Mouse (Mus musculus): Measurements from ENCODE around the gene Col24a1.

Col24a1 gene

DNA sequence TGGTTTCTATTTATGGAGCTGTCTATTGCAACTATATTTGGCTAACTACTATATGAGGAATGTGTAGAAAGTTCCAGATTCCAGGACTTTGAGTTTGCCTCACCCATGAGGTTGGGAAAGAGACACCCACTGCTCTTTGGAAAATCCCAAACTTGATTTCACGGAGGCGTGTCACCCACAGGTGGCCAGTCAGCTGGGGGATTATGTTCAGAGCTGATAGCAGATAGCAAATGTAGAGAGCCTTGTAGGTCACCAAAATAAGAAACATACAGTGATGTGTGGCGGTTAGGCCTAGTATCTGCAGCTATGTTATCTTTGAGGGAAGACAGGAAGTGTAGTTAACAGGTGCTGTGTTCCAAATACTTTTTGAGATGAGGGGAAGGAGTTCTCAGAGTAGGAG, 56.4 kb downstream of the Col24a1 start:
- in situ Hi-C loops (cut with MboI, MseI), result loop anchor here in 1 of 2 experiments (25.0 kb wide), 1 partner anchor 1686 kb away; no protein-coding TSS in a partner anchor

DNA sequence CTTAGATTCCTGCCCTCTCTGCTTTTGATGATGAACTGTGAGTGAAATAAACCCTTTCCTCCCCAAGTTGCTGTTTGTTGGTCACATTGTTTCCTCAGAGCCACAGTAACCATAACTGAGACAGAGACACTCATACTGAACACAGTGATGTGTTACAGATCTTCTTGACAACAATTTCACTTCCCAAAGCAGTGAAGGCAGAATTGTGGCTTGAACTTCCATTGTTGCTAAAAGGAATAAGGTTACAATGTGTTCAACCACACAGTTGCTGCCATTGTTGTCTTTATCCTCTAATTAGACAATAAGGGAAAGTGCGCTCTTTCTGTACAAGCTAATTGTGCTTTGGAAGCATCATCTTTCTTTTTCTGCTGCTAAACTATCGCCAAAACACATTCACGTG, 61.7 kb downstream of the Col24a1 start:
- in situ Hi-C loops (cut with MboI, MseI), result loop anchor here in 1 of 2 experiments (25.0 kb wide), 1 partner anchor 1242 kb away; no protein-coding TSS in a partner anchor

DNA sequence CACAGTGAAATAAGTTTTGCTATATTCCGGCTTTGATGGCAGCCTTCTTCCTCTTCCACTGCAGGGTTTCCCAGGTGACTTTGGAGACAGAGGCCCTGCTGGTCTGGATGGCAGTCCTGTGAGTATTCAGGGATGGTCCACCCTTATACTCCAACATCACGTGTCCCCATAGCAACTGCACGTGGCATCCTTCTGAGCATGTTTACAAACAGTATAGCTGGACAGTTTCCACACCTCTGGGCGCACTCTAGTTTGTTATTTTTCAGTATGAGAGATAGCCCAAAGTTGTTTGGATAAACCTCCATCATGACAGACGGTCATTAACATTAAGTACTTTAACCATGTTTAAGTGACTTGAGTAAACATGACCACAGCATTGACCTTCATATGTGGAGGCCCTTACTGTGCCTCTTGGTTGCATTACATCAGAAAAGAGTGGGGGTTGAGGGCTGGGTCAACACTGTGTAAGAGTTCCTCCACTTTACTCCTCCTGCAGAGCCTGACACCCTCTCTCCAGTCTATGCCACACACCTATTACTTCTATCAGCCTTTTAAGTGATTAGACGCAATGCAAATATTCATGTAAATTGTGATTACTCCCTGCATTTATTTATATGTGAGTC, 64.7 kb downstream of the Col24a1 start:
- in situ Hi-C loops (cut with MboI, MseI), result loop anchor here in 1 of 2 experiments (25.0 kb wide), 1 partner anchor 1245 kb away; no protein-coding TSS in a partner anchor

DNA sequence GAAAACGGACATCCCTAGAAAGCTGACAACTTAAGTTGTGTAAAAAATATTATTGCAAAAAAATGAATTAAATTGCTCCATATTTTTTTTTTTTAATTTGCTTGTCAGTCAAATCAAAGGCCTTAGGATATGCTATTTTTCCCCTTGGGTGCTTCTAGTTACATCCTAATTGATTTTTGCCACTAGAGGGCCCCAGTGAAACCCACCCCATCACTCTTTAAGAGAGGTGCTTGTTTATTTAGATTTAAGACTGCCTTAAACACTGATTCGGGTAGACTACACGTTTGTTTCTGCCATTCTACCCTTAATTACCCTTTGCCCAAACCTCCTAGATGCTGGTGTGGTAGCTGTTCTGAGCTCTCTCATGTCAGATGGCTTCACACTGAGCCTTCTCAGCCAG, 73.0 kb downstream of the Col24a1 start:
- in situ Hi-C loops (cut with MboI, MseI), result loop anchor here in 1 of 2 experiments (25.0 kb wide), 1 partner anchor 1253 kb away; no protein-coding TSS in a partner anchor

DNA sequence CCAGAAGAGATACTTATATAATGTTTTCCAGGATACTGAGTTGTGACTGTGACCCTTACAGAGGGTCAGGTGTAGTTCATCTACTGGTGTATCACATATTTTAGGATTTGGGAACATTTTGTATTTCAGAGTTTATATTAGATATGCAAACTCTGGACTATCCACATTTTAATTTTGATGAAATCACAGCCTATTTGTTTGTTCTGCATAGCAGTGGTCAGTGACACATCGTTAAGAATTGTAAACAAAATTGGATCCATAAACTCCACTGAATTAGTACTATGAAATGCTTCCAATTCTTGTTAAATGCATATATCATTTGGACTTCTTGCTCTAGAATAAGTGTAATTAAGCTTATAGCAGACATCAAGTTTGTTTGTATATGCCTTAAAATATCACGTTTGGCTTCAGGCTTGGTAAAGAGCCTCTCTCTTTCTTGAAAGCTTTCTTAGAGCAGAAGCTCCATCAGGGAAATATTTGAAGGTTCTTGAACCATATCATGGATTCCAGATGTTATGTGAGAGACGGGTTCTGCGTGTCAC, 75.0 kb downstream of the Col24a1 start:
- in situ Hi-C loops (cut with MboI, MseI), result loop anchor here in 1 of 2 experiments (25.0 kb wide), 1 partner anchor 1255 kb away; no protein-coding TSS in a partner anchor

DNA sequence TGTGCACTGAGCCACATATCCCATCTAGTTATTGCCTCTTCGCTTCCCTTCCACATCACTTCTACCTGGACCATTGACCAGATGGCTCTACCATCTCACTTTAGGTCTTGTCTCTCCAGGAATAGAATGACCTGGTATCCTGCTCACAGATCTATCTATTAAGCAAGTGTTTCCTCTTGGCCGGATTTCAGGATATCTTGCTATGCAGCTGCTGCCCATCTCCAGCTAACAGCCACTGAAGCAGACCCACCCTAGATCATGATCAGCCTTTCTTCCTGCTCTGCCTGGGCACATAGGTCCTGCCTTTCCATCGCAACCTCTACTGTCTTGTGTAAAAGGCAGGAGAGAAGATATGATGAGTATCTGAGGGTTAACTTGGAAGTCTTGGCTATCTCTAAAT, 84.0 kb downstream of the Col24a1 start:
- in situ Hi-C loops (cut with MboI, MseI), result no loop called here

DNA sequence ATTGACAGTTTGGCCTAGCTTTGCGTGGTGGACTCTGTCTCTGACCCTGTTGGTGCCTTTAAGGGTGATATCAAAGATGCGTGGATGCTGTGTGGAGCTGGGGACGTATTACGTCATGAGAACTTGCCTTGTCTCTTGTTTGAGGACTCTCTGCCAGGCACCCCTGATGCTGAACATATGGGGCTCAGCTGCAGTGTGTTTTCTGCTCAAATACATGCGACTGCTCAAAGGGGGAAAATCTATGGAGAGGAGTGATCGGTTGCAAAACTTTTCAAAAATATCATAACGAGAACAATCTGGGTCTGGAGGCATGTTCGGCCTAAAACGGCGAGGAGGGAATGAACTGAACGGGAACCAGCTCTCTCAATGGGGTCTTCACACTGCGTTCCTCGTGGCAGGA, 90.8 kb downstream of the Col24a1 start:
- in situ Hi-C loops (cut with MboI, MseI), result loop anchor here in 1 of 2 experiments (5.0 kb wide), 1 partner anchor 601 kb away; no protein-coding TSS in a partner anchor

DNA sequence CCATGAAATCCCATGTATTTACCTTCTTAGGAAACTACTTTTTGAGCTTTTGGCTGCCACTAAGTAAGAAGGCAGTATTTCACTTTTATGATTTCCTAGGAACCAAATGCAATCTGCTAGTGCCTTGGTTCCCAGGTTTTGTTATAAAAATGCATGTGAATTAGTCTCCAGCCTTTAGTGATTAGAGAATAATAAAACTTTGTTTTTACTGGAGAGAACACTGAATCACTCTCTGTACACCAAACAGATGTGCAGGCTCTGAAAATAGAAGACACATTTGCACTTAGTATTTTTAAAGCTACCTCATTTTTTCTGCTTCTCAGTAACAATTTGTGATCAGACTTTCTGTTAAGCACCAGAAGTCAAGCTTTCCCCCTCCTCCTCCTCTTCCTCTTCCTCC, 94.2 kb downstream of the Col24a1 start:
- in situ Hi-C loops (cut with MboI, MseI), result no loop called here

DNA sequence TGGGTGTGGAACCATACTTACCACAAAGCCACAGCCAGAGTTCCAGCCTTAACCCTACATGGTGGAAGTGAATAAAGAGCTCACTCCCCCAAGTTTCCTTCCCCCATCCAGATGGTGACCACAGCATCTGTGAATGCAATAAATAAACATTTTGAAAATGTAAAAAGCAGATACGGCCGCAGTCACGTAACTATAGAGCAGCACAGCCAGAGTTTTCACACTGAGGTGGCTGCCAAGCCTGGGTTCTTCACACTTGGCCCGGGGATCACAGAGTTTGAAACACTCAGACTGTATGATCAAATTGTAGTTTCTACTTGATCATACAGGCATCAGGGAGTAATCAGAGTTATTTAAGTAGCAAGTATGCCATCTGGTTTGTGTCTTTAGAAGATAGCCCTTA, 98.4 kb downstream of the Col24a1 start:
- in situ Hi-C loops (cut with MboI, MseI), result no loop called here

DNA sequence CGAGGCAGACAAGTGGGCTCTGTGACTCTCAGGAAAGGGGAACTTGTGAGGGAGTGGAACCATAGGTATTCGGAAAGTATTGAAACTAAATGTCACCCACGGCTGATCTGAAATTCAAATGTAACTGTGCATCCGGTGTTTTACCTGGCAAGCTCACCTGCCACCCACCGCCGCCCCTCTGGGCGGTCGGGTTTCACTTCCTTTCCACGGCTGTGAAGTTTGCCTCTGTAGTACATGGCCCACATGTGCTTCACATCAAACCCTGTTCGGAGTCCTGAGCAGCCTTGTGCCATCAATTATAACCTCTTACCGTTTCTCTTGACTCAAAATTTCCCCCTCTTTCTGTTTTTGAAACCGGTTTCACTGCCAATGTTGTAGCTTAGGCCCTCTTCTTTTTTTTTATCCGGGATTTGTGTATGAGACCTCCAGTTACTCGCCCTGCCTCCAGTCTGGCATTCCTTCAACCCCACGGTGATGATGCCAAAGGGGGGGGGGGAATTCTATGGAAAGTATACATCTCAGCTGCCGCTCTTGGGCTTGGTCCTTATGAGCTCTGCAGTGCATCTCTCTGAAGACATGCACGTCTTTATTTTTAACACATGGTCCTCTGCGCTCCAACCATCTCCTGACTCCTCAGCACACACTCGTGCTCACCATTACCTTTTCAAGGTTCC, 99.9 kb downstream of the Col24a1 start:
- in situ Hi-C loops (cut with MboI, MseI), result no loop called here

DNA sequence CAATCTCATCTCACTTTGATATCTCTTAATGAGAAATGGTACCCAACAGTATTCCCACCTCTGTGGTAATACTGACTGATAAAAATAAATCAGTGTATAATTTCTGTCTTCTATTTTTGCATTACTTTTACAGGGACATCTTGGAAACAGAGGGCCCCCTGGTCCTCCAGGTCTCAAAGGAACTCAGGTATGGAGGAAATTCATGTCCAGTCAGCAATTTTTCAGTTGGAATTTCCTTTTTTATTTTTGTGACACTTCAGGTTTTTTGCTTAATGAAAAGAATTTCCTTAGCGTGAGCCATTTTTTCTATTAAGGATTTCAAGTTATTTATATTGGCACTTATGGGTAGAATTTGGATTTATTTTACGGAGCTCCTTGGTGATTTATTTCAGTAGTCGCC, 106.9 kb downstream of the Col24a1 start:
- in situ Hi-C loops (cut with MboI, MseI), result no loop called here

DNA sequence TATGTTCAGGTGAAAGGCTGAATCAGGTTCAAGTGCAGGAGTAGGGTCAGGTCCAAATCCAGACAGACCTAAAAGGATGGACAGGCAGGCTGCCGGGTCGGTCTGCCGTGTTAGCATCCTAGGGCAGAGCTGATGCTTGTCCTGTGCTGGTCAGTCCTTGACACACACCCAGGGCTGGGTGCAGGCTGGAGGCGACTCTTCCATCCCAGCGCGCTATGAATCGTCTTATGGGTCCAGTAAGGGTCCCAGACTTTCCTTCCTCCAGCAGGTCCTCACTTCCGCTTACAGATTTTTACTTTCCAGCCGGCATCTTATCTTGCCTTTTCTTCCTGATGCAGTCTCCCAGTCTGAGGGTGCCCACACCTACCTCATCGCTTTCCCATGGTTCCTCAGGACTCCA, 110.0 kb downstream of the Col24a1 start:
- in situ Hi-C loops (cut with MboI, MseI), result no loop called here

DNA sequence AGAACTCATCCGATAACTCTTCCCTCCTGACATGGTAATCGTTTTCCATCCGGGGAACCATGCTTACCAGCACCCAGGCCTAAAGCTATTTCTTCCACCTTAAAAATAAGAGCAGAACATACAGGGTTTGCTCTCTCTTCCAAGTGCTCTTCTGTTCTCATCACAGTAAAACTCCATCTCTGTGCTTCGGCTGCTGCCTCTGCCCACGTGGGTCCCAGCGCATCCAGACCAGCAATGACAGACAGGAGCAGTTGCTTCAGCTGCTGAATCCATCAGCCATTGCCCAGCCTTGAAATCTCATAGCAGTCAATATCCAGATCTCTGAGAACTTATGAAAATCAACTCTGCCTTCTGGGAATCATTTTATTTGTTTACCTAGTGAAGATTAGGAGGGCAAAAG, 110.7 kb downstream of the Col24a1 start:
- in situ Hi-C loops (cut with MboI, MseI), result no loop called here

DNA sequence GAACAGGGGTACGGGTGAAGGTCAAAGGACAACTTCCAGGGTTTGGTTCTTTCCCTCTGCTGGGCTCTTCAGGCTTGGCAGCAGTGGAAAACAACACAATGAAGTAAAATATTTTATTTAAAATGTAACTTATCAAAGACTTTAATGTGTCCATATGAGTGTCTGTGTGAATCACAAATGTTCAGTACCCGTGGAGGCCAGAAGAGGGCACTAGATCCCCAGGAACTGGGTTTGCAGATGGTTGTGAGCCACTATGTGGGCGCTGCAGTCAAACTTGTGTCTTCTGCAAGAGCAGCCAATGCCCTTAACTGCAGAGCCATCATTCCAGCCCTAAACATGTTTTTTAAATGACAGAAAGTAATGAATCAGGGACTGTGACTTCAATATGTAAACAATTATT, 115.8 kb downstream of the Col24a1 start:
- in situ Hi-C loops (cut with MboI, MseI), result loop anchor here (5.0 kb wide), 1 partner anchor 494 kb away; no protein-coding TSS in a partner anchor

DNA sequence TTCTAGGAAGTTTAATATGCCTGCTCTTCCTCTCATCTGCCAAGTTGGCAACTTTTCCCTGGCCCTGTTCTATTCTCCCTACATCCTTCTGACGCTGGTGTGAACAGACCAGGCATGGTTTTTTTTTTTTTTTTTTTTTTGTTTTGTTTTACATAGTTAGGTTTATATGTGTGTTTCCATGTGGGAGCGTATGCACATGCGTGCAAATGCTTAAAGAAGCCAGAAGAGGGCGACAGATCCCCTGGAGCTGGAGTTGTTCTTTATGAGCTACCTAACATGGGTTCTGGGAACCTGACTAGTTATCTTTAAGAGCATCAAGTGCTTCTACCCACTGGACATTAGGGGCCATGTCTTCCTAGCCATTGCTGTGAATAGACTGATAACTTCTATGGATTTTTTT, 119.9 kb downstream of the Col24a1 start:
- in situ Hi-C loops (cut with MboI, MseI), result no loop called here

DNA sequence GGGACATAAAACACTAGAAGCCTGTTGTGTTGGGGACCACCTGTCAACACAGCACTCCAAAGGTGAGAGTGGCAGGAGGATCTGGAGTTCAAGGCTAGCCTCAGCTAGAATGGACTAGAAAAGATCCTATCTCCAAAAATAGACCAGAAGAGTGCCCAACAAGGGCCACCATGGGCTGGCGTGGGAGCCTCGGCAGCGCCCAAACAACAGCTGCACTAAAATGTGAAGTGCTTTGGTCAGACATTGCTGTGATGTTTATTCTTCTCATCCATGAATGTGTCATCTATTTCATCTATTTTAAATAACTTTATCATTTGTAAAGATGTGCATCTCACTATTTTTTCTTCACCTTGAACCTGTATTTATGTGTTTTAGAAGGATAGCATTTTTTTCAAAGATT, 122.1 kb downstream of the Col24a1 start:
- in situ Hi-C loops (cut with MboI, MseI), result no loop called here

DNA sequence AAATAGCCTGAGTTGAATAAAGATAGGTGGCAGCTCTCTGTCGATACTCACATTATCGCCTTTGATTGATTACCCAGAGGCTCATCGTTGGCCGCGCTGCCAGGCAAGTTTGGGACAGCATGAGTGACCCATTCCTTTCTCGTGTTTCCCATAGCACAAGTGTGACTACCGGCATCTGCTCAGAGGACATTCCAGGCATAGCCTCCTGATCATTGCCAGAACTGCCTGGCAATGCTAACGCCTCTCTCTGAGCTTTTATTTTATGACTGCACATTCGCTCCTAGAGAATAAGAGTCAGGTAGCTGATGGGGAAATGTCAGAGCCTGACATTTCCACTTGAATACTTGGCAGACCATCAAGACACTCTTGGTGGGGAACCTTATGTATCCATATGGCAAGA, 125.5 kb downstream of the Col24a1 start:
- in situ Hi-C loops (cut with MboI, MseI), result no loop called here

DNA sequence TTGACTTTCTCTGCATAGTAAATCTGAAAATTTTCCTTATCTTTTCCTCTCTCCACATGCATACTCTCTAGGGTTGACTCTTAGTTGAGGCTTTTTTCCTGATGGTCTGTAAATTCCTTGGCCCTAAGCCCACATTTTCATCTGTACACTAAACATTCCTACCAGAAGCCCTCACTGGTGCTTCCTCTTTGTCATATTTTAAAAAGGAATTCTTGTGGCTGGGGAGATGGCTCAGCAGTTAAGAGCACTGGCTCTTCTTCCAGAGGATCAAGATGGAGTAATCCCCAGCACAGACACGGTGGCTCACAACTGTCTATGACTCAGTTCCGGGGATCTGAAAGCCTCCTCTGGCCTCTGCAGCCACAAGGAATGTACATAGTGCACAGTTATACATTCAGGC, 128.1 kb downstream of the Col24a1 start:
- in situ Hi-C loops (cut with MboI, MseI), result loop anchor here in 1 of 2 experiments (10.0 kb wide), 1 partner anchor 274 kb away; no protein-coding TSS in a partner anchor

DNA sequence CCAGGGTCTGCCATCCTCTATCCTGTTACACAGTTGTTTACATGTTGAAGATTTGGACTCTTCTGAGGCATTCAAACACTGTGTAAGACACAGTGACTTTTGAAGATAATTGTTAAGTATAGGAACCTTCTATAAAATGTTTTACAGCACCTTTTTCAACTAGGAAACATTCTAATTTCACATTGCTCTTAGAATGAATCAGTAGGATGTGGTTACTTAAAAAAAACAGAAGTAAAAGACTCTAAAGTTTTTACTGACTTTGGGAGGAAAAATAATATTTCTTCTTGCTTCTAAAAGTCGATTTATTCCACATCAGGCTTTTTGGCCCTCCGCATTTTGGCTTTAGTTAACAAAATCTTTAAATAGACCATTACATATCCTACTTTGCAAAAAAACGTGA, 129.8 kb downstream of the Col24a1 start:
- in situ Hi-C loops (cut with MboI, MseI), result loop anchor here in 1 of 2 experiments (10.0 kb wide), 1 partner anchor 273 kb away; no protein-coding TSS in a partner anchor

DNA sequence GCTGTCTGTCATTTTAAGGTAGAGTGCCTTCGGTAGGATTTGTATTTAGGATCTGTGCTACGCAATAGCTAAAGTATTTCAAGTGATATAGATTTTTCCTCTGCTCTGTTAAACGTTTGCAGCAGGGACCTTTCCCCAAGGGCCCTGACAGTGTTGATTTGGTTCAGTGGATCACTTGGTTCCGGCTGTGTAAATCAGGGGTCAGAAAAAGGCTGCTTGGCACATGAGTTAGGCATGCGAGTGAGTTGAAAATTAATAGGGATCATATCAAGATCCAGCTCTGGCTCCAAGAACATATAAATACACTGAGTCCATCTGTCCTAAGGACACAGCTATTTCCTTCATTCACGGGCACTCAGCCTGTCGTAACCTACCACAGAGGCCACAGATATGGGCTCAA, 146.1 kb downstream of the Col24a1 start:
- in situ Hi-C loops (cut with MboI, MseI), result no loop called here

DNA sequence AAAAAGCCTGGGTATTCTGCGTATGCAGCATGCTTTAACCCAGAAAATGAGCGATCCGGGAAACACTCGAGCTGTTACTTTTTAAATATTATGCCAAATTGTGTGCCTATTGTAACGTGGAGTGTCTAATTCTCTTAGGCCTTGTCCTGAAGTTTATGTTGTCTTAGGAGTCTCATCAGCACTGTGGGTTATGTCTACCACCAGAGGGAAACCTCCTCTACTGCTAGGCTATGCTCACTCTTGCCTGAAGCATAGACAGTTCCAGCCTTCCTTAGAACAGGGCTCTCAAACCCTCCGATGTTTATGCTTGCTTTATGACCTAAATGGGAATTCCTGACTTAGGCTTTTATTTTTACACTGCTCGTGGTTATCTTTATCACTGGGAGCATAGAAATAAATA, 146.8 kb downstream of the Col24a1 start:
- in situ Hi-C loops (cut with MboI, MseI), result no loop called here

DNA sequence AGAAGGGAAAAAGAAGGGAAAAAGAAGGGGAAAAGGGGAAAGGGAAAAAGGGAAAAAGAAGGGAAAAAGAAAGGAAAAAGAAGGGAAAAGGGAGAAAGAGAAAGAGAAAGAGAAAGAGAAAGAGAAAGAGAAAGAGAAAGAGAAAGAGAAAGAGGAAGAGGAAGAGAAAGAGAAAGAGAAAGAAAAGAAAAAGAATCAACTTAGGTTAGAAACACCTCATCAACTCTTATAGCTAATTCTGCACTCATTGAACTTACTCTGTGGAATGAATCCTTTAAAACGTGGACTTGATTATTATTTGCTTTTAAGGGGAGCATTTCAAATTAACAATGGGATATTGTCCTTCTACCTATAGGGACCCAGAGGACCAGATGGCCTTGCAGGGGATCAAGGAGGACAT, 148.7 kb downstream of the Col24a1 start:
- in situ Hi-C loops (cut with MboI, MseI), result no loop called here

DNA sequence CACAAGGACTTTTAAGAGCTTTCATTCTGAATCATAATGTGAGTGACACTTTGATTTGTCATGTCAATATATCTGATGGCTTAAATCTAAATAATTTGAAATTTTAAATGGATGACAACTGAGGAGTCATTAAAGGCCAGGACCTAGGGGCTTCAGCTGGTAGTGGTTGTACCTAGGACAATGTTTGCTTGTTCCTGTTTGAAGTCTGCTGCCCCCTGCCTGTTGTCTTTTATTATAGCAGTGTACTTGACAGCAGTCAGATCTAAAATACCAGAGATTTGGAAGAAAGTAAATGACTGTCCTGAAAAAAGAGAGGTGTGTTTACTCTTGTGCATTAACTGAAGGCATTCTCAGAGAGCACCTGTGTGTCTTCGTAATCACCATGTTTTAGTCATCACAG, 150.0 kb downstream of the Col24a1 start:
- in situ Hi-C loops (cut with MboI, MseI), result no loop called here

Data from T-helper 17 cell (primary cell).